Mouse (Mus musculus) macrophage (primary cell): ENCODE measurements around the gene Zbp1. TPM values are rescaled to one million over a fixed set of nuclear protein-coding genes. Genes with fewer than 3 reads are reported as not detected.

Experiments used
- H3K27ac ChIP-seq: fragments of 350-480 bp; formaldehyde crosslinking; 2 replicates; pipeline ENCODE4 v1.9.0; 2021
- H3K36me3 ChIP-seq: fragments of 350-480 bp; formaldehyde crosslinking; 2 replicates; pipeline ENCODE4 v1.9.0; 2021; ENCODE audit errors: inconsistent target
- H3K4me3 ChIP-seq: fragments of 350-480 bp; formaldehyde crosslinking; 2 replicates; pipeline ENCODE4 v1.9.0; 2021; ENCODE audit errors: inconsistent target
- H3K79me2 ChIP-seq: fragments of 350-480 bp; formaldehyde crosslinking; 2 replicates; pipeline ENCODE4 v1.9.0; 2021; ENCODE audit errors: inconsistent target
- WGBS: methylation state at CpG from one replicate; pipeline ENCODE4 v1.1.7; 2026; ENCODE audit warnings: inconsistent platforms; ENCODE audit not compliant: missing documents; 5-methylcytosine and 5-hydroxymethylcytosine counted together
- polyA plus RNA-seq: library from polyadenylated mRNA; stranded (reverse); fragments of 250-400 nt; gene quantifications from 3 replicates; pipeline ENCODE4 v1.2.4, GENCODE M21; 2018; ENCODE audit warnings: inconsistent platforms

Zbp1 gene
- polyA plus RNA-seq, 1 experiment from 2014 or later = 88.4 TPM

DNA sequence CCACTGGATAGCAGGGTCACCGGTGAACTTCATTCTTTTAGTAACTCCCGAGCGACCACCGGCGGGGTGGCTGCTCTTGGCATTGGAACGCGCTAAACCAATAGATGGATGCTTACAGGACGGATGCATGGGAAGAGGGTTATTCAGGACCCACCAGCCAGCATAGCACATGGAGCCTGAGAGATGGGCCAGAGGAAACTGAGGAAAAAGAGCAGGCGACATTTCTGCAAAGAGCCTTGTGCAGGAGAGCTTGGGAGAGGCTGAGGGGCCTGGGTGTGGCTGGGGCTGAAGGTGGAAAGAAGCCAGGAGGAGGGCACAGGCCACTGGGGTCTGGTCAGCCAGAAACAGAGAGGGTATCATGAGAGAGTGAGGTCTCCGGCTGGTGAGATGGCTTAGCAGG is 35.4 kb downstream of the Zbp1 start:
- no peaks in the 10 kb centered on the region for H3K79me2 ChIP-seq
- H3K36me3 ChIP-seq = no peaks in the 10 kb centered on the region
- no peak overlapping the region for H3K4me3 ChIP-seq
- WGBS = 91% methylated on average over 10 of the region's 10 CpGs
- H3K27ac ChIP-seq = no peak overlapping the region

GRCm38 (mm10) chr2:173182796-173183195 is 35.9 kb downstream of the Zbp1 start:
- no peaks in the 10 kb centered on the region for H3K36me3 ChIP-seq
- H3K4me3 ChIP-seq = no peak overlapping the region
- no peak overlapping the region for H3K27ac ChIP-seq
- H3K79me2 ChIP-seq = no peaks in the 10 kb centered on the region
- 88% methylated on average over 7 of the region's 7 CpGs for WGBS

DNA sequence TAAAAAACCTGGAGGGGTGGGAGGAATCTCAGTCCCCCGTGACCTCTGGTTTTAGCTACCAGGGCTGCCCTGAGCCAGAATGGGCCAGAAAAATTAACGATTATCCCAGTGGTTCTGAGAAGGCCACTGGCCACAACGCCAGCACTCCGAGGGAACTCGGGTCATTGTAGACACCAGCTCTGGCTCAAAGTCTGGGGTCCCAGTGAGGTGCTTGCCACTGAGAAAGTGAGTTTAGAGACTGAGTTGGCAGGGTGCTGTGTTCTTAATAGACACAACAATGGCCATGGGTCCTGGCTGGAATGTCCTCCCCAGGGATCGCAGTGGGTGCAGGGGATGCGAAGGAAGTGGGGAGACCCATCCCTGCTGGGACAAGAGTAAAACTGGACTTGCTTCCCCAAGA is 36.8 kb downstream of the Zbp1 start:
- 97% methylated on average over 7 of the region's 7 CpGs for WGBS
- Histone ChIP-seq H3K27ac (no peak overlapping the region), H3K79me2 (no peaks in the 10 kb centered on the region), H3K36me3 (no peaks in the 10 kb centered on the region), H3K4me3 (no peak overlapping the region)

DNA sequence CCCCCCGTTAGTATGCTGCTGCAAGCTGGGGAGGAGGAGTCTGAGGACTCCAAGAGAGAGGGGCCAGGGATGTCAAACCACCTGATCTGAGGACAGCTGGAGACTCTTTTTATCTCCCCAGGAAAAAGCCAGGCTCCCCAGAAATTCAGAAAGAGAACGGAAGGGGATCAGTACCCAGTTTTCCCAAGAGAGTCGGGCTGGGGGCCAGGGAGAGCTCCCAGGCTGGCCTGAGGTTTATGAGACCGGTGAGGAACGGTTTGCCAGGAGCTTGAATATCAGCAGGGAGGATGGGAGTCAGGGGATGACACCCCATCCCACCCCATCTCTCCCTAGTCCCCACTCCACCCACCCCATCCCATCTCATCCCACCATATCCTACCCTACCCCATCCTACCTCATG is 37.2 kb downstream of the Zbp1 start:
- Histone ChIP-seq H3K27ac (no peak overlapping the region), H3K36me3 (no peaks in the 10 kb centered on the region), H3K79me2 (no peaks in the 10 kb centered on the region), H3K4me3 (no peak overlapping the region)
- WGBS = 77% methylated on average over 5 of the region's 5 CpGs

DNA sequence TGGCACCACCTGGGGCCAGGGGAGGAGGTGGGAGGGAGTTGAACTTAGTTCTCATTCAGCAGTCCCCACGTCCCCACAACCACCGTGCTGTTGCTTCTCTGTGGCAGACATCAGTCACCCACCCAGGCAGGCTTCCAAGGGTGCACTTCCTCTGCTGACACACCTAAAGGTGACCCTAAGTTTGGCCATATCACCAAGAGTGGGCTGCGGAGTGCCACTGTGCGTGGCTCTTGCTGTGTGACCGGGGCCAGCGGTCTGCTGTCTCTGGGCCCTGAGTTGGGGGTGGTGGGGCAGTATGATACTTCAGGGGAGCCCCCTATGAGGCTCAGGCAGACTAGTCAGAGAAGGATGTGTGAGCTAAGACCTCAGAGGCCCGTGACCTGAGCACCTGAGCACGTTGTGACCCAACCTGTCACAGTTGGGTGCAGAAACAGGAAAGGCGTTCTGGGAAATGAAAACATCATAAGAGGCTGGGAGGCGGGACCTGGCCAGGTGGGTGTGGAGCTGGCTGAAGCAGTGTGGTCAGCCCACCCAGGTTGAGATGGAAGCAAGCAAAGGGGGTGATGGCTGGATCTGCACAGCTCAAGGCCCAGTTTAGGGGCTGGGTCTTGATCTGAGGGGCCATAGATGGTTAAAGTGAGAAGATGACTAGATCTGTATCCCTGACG is 37.9 kb downstream of the Zbp1 start:
- Histone ChIP-seq H3K4me3 (no peak overlapping the region), H3K36me3 (no peaks in the 10 kb centered on the region), H3K79me2 (no peaks in the 10 kb centered on the region), H3K27ac (no peak overlapping the region)
- WGBS = 78% methylated on average over 11 of the region's 11 CpGs

- Histone ChIP-seq H3K79me2 (no peaks in the 10 kb centered on the region), H3K27ac (no peak overlapping the region), H3K4me3 (no peak overlapping the region), H3K36me3 (no peaks in the 10 kb centered on the region)
- 89% methylated on average over 4 of the region's 4 CpGs for WGBS
Measured at GRCm38 (mm10) chr2:173180026-173180425, 38.7 kb downstream of the Zbp1 start.

DNA sequence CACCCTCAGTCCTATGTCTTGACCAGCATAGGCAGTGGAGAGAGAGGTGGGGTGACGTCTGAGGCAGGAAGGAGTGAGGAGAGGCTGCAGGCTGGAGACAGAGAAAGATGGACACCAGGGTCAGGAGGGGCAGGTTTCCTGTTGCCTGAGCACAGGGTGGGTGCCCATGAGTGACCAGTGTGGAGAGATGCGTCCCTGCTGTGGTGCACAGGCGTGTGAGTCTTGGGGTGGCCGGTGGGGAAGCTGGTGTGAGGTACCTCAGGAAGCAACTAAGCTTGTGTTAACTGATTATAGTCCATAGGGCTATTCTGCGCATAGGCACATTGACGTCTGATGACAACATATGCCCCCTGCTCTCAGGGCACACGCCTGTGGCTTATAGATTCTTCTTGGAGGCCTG is 39.7 kb downstream of the Zbp1 start:
- no peaks in the 10 kb centered on the region for H3K79me2 ChIP-seq
- 90% methylated on average over 7 of the region's 7 CpGs for WGBS
- no peak overlapping the region for H3K27ac ChIP-seq
- H3K4me3 ChIP-seq = no peak overlapping the region
- no peaks in the 10 kb centered on the region for H3K36me3 ChIP-seq

DNA sequence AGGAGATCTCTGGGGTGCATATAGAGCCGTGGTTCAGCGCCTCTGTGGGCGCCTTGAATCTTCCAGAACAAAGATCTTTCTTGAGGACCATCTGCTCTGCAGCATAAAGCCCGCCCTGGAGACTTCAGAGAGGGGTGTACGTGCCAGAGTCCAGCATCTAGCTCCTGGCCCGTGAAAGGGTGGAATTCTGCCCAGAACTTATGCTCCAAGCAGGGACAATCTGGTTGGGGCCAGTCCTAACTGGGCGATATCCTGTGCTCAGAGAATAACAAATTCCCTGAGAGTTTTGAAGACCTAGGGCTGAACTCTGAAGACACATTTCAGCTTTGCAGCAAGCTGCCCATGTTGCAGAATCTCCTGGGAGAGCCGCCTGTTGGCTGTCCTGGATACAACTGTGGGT is 40.8 kb downstream of the Zbp1 start:
- Histone ChIP-seq H3K4me3 (no peak overlapping the region), H3K79me2 (no peaks in the 10 kb centered on the region), H3K27ac (no peak overlapping the region), H3K36me3 (no peaks in the 10 kb centered on the region)
- WGBS = 97% methylated on average over 8 of the region's 8 CpGs

- H3K27ac ChIP-seq = no peak overlapping the region
- H3K4me3 ChIP-seq = no peak overlapping the region
- 12% methylated on average over 5 of the region's 5 CpGs for WGBS
- no peaks in the 10 kb centered on the region for H3K36me3 ChIP-seq
- H3K79me2 ChIP-seq = no peaks in the 10 kb centered on the region
Measured at GRCm38 (mm10) chr2:173177481-173177880, 41.2 kb downstream of the Zbp1 start.

DNA sequence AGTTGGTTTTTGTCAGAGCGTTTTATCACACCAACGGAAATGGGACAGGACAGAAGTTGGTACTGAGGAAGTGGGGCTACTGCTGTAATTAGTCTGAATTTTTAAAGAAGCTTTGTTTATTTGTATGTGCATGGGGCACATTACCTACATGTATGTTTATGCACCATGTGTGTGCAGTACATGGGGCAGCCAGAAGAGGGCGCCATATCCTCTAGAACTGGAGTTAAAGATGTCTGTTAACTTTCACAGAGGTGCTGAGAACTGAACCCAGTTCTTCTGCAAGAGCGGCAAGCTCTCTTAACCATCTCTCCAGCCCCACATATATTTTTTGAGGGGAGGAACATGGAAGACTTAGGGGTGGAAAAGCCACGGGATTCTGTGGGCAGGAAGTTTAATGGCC is 43.0 kb downstream of the Zbp1 start:
- Histone ChIP-seq H3K27ac (no peak overlapping the region), H3K36me3 (no peaks in the 10 kb centered on the region), H3K4me3 (no peak overlapping the region), H3K79me2 (no peaks in the 10 kb centered on the region)
- WGBS = 88% methylated on average over 5 of the region's 5 CpGs

GRCm38 (mm10) chr2:173174569-173174968 is 44.2 kb downstream of the Zbp1 start:
- Histone ChIP-seq H3K4me3 (no peak overlapping the region), H3K27ac (no peak overlapping the region), H3K36me3 (no peaks in the 10 kb centered on the region), H3K79me2 (no peaks in the 10 kb centered on the region)
- WGBS = 73% methylated on average over 1 of the region's 1 CpGs

GRCm38 (mm10) chr2:173173521-173174511 is 44.9 kb downstream of the Zbp1 start:
- no peaks in the 10 kb centered on the region for H3K36me3 ChIP-seq
- H3K4me3 ChIP-seq = no peak overlapping the region
- no peak overlapping the region for H3K27ac ChIP-seq
- no peaks in the 10 kb centered on the region for H3K79me2 ChIP-seq
- WGBS = 30% methylated on average over 22 of the region's 22 CpGs

DNA sequence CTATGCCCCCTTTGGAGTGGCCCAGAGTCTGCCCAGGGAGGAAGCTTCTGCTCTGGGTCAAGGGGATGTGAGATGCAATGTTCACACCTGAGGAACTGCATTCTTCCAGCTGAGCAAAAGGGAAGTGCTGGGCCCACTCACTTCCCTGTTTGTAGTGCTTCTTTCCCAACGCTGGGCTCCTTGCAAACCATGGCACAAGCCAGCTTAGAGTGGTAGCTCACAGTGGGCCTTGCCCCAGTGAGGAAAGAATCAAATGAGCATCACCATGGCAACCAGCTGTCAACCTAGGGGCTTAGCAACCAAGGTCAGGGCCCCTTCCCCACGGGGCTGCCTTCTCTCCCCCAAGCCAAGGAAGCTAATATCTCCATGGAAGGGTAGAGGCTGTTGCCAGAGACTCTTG is 45.7 kb downstream of the Zbp1 start:
- no peak overlapping the region for H3K27ac ChIP-seq
- H3K79me2 ChIP-seq = no peaks in the 10 kb centered on the region
- H3K36me3 ChIP-seq = no peaks in the 10 kb centered on the region
- WGBS = 7% methylated on average over 2 of the region's 2 CpGs
- H3K4me3 ChIP-seq = no peak overlapping the region

DNA sequence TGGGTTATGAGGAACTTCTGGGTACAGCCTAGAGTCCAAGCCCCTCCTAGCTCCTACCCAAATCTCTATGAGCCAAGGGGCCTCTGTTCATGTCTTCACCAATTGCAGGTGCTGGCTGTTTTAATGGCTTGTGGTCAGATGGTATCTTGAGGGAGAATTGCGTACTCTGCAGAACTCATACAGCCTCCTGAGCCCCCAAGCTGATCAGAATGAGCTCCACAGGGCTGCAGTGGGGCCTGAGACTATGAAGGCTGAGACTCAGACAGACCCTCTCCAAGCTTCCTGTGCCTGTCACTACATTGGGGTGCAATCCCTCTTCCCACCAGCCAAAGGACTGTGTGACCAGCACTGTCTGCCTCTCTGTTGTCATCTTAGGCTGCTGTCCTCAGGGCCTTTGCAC is 46.3 kb downstream of the Zbp1 start:
- WGBS = 36% methylated on average over 1 of the region's 1 CpGs
- Histone ChIP-seq H3K79me2 (no peaks in the 10 kb centered on the region), H3K36me3 (no peaks in the 10 kb centered on the region), H3K27ac (no peak overlapping the region), H3K4me3 (no peak overlapping the region)

GRCm38 (mm10) chr2:173171956-173172355 is 46.8 kb downstream of the Zbp1 start:
- Histone ChIP-seq H3K27ac (no peak overlapping the region), H3K36me3 (no peaks in the 10 kb centered on the region), H3K4me3 (no peak overlapping the region), H3K79me2 (no peaks in the 10 kb centered on the region)
- 13% methylated on average over 5 of the region's 5 CpGs for WGBS
